Mouse (Mus musculus) lung, embryonic 14.5 days (tissue): ENCODE data around the gene Dus1l. TPM values are rescaled to one million over a fixed set of nuclear protein-coding genes. Genes with fewer than 3 reads are reported as not detected.
"Not testable (repeated sequence)": the region's sequence is repeated elsewhere in the genome, so short reads cannot be mapped to it uniquely, and the experiment has no call there.

ENCODE experiments used
- ATAC-seq: fragments of 200-750 bp; cut with Nextera tagmentation; 2 replicates; pipeline ENCODE4 v1.8.0; 2017; ENCODE audit warnings: mild to moderate bottlenecking, moderate TSS enrichment, moderate library complexity; ENCODE audit not compliant: insufficient read depth
- DNase-seq: peaks from one replicate; pipeline ENCODE4 v3.0.0-alpha.2; 2015
- H3K27ac ChIP-seq: fragments of 300-500 bp; sonication (generic); 2 replicates; pipeline ENCODE4 v1.5.1; 2014; ENCODE audit warnings: low read depth, mild to moderate bottlenecking, moderate library complexity
- H3K27me3 ChIP-seq: fragments of 300-500 bp; sonication (generic); 2 replicates; pipeline ENCODE4 v1.6.1; 2014; ENCODE audit warnings: low read length, control low read depth; ENCODE audit not compliant: insufficient read depth
- H3K36me3 ChIP-seq: fragments of 300-500 bp; sonication (generic); 2 replicates; pipeline ENCODE4 v1.6.1; 2014; ENCODE audit warnings: control low read depth; ENCODE audit not compliant: insufficient read depth
- H3K4me1 ChIP-seq: fragments of 300-500 bp; sonication (generic); 2 replicates; pipeline ENCODE4 v1.6.1; 2014; ENCODE audit warnings: antibody characterized with exemption, control low read depth; ENCODE audit not compliant: insufficient read depth
- H3K4me2 ChIP-seq: fragments of 300-500 bp; sonication (generic); 2 replicates; pipeline ENCODE4 v1.6.1; 2014; ENCODE audit warnings: mild to moderate bottlenecking
- H3K4me3 ChIP-seq: fragments of 300-500 bp; sonication (generic); 2 replicates; pipeline ENCODE4 v1.5.1; 2014; ENCODE audit warnings: low read depth, low read length
- H3K9ac ChIP-seq: fragments of 300-500 bp; sonication (generic); 2 replicates; pipeline ENCODE4 v1.6.1; 2014
- H3K9me3 ChIP-seq: fragments of 300-500 bp; sonication (generic); 2 replicates; pipeline ENCODE4 v1.6.1; 2016; ENCODE audit warnings: low read depth, low read length, control low read depth
- CTCF ChIP-seq: IDR thresholded peaks from 2 replicates; pipeline ENCODE4 v1.5.1; 2016; ENCODE audit warnings: antibody characterized with exemption, low read depth
- WGBS: fragments of 180-500 bp; shearing (Covaris S2); extraction: QIAGEN DNeasy Blood & Tissue Kit; methylation state at CpG from one replicate; pipeline ENCODE4 v1.1.7; 2014; 5-methylcytosine and 5-hydroxymethylcytosine counted together
- polyA plus RNA-seq: library from polyadenylated mRNA; unstranded; fragments of >200 nt; fragmentation: Nextera tagmentation; extraction: Ambion mirVana; gene quantifications from 2 replicates; pipeline ENCODE4 v1.2.1, GENCODE M21; 2014

Gene Dus1l
- polyA plus RNA-seq, 1 experiment from 2014 or later, result 87.4 TPM

DNA sequence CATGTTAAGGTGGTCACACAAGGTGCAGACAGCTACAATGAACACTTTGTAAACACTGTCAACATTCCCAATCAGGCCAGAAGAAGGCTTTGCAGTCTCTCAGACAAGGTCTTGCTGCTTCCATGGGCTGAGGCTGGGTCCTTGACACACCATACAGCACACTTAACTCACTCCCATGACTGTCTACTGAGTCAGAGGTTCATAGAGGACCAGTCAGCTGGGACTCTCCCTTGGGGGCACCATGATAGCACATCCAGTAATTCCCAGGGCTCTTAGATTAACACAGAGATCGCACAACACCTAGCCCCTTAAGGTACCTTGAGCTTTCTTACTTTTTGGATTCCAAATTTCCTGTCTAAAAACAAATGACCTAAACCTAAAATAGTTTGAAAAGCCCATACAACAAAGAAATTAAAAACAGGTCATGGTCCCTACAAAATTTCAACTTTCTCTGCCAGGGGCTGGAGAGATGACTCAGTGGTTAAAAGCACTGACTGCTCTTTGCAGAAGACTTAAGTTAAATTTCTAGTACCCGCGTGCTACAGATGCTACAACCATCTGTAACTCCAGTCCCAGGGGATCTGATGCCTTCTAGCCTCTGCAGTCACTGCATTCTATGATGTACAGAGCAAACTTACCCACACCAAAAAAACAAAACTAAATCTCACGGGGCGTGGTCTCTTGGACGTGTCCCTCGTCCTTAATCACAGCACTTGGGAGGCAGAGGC is 22.6 kb downstream of the Dus1l start:
- Histone ChIP-seq H3K36me3 (no peaks in the 10 kb centered on the region), H3K27me3 (no peaks in the 10 kb centered on the region), H3K27ac (no peak overlapping the region), H3K4me3 (no peak overlapping the region), H3K9me3 (no peaks in the 10 kb centered on the region), H3K4me1 (no peaks in the 10 kb centered on the region), H3K4me2 (no peak overlapping the region), H3K9ac (no peak overlapping the region)
- DNase-seq (no peak), ATAC-seq (no peak)
- TF ChIP-seq CTCF, result no peak
- 81% methylated on average over 7 of the region's 7 CpGs for WGBS

DNA sequence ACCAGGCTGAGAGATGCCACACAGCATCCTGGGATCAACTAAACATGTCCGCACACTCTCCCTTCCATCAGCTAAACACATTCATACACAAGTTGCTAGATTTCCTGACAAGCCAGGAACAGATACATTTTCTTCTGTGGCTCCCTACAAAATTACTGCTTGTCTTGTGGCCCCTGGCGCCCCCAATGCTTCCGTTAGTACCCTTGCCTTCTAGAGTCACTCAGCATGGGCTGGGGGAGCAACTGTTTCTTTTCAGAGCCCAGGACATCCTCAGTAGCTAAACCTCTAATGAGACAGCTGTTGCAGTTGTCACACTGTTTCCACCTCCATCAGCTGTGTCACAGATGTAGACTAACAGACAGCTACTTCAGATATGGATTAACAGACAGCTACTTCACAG is 23.5 kb downstream of the Dus1l start:
- no peak overlapping the region for H3K9ac ChIP-seq
- ATAC-seq, result no peak

DNA sequence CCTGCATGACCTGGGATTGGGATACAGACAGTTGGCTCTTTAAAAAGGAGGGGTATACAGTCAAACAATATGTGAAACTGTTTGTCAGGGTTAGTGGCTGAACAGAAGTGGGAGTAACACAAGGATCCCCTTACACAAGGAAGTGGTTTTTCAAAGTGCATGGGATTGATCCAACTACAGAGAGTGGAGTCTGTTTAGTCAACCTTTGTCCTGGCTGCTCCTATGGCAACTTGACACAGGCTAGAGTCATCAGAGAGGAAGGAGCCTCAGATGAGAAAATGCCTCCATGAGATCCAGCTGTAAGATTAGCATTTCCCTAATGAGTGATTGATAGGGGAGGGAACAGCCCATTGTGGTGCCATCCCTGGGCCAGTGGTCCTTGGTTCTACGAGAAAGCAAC is 28.0 kb downstream of the Dus1l start:
- ATAC-seq, result no peak
- WGBS, result 68% methylated on average over 1 of the region's 1 CpGs

More for the DNA sequence above, 23.5 kb downstream of the Dus1l start:
- Histone ChIP-seq H3K4me1 (no peaks in the 10 kb centered on the region), H3K27ac (no peak overlapping the region), H3K4me3 (no peak overlapping the region), H3K9me3 (no peaks in the 10 kb centered on the region), H3K36me3 (no peaks in the 10 kb centered on the region), H3K4me2 (no peak overlapping the region), H3K27me3 (no peaks in the 10 kb centered on the region)
- no peak for DNase-seq
- no peak for TF ChIP-seq CTCF
- 64% methylated on average over 3 of the region's 3 CpGs for WGBS

GRCm38 (mm10) chr11:120767023-120767422 is 29.2 kb downstream of the Dus1l start:
- WGBS, result 74% methylated on average over 3 of the region's 7 CpGs
- not testable (repeated sequence) for H3K27me3 ChIP-seq

More for the DNA sequence above, 28.0 kb downstream of the Dus1l start:
- DNase-seq, result no peak
- Histone ChIP-seq H3K4me2 (no peak overlapping the region), H3K4me3 (no peak overlapping the region), H3K27ac (no peak overlapping the region), H3K27me3 (no peaks in the 10 kb centered on the region), H3K9ac (no peak overlapping the region), H3K36me3 (no peaks in the 10 kb centered on the region), H3K9me3 (no peaks in the 10 kb centered on the region), H3K4me1 (no peaks in the 10 kb centered on the region)
- TF ChIP-seq CTCF, result no peak

GRCm38 (mm10) chr11:120763121-120763999 is 32.8 kb downstream of the Dus1l start:
- WGBS, result 10% methylated on average over 6 of the region's 23 CpGs
- H3K27me3 ChIP-seq, H3K4me3 ChIP-seq, H3K4me1 ChIP-seq, H3K9me3 ChIP-seq, H3K36me3 ChIP-seq, H3K9ac ChIP-seq, DNase-seq, H3K27ac ChIP-seq: not testable (repeated sequence)
- H3K4me2 ChIP-seq, result peak overlapping the region; percentile 39
- peak; percentile 35; the same call in 1 of the 2 replicates for ATAC-seq

More at GRCm38 (mm10) chr11:120767023-120767422, 29.2 kb downstream of the Dus1l start:
- not testable (repeated sequence) for H3K4me2 ChIP-seq, H3K9ac ChIP-seq, H3K27ac ChIP-seq, H3K36me3 ChIP-seq, H3K9me3 ChIP-seq, DNase-seq, H3K4me1 ChIP-seq, H3K4me3 ChIP-seq
- peak; percentile 31; the same call in 1 of the 2 replicates for ATAC-seq

DNA sequence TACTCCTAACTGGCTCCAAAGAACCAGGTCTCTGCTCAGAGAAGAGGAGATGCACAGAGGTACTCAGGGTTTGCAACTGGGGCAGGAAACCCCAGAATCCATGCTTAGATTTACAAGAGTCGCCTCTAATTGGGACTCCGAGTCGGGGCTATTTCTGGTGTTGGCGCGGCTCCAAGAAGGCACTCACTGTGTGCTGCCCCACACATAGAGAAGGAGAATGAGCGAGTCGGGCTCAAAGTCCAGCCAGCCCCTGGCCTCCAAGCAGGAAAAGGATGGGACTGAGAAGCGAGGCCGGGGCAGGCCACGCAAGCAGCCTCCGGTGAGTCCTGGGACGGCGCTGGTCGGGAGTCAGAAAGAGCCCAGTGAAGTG is 33.5 kb downstream of the Dus1l start, which contains the start of gene Hmga1b:
Hmga1b (plus strand) TSS at position 123 of the 370 bp plus-strand sequence.
- ATAC-seq (peak; percentile 9; the same call in 1 of the 2 replicates), DNase-seq (peak; percentile 34)
- H3K4me3 ChIP-seq, H3K36me3 ChIP-seq, H3K27ac ChIP-seq, H3K9ac ChIP-seq, H3K4me1 ChIP-seq, H3K9me3 ChIP-seq, H3K27me3 ChIP-seq: not testable (repeated sequence)
- 13% methylated on average over 11 of the region's 14 CpGs for WGBS
- peak within 1 kb of the TSS; percentile 39 for H3K4me2 ChIP-seq
